Mouse (Mus musculus): ENCODE data around the gene Sdhaf1.

Gene Sdhaf1

GRCm38 (mm10) chr7:30323795-30324194, at the start of gene Sdhaf1:
Gene Sdhaf1, minus strand, starts transcription at chr7:30323895.
- DNase-seq, result no peak

GRCm38 (mm10) chr7:30367466-30367865, 43.8 kb upstream of the Sdhaf1 start:
- DNase-seq, result no peak

DNA sequence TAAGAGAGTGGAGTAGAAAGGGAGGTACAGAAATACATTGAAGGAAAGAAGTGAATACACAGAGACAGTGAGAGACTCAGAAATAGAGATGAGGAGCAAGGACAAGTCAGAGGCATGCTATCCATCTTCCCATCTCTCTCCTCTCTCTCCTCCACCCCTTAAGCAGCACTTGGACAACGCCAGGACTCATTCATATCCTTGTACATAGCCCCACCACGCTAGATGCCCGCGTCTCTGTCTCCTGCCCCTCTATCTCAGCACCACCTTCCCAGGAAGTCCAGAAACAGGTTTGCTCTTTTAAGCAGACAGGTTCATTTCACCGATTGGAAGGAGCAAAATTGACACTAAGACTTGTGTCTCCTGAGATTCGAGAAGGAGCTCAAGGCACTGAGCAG, 39.6 kb upstream of the Sdhaf1 start:
- peak in 1 of 2 experiments; percentile 36 for DNase-seq

DNA sequence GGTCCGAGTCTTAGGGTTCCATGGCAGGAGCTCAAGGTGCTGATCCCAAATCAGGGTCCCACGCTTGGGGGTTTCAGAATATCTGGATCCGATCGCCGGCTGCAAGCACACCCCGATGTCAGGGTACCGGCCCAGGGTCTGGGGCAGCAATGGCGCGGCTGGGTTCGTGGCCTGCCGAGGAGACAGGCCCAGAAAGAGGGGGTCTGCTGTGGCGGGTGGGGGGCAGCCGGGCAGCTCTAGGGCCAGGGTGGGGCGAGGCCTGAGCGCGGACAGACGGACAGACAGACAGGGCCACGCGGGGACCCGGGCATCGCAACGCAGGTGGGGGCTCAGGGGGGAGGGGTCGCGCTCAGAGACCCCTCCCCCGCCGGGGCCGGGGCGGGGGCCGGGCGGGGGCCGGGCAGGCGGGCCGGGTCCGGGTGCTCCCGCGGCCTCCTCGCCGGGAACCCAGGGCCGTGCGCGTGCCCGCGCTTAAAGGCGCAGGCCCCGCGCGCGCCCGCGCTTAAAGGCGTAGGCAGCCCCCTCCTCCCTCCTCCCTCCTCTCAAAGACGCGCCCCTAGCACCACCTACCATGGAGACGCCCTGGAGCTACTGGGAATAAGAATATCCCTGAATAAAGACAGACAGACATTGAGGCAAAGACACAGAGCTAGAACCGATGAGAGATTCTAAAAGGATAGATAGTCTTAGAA, 39.1 kb upstream of the Sdhaf1 start, which contains the start of gene Lrfn3:
Gene Lrfn3, minus strand, starts transcription at position 121 of the 692 bp plus-strand sequence.
- peak; percentile 89 to 91 for DNase-seq

- DNase-seq, result no peak
Observed at GRCm38 (mm10) chr7:30360028-30360427, 36.3 kb upstream of the Sdhaf1 start.

DNA sequence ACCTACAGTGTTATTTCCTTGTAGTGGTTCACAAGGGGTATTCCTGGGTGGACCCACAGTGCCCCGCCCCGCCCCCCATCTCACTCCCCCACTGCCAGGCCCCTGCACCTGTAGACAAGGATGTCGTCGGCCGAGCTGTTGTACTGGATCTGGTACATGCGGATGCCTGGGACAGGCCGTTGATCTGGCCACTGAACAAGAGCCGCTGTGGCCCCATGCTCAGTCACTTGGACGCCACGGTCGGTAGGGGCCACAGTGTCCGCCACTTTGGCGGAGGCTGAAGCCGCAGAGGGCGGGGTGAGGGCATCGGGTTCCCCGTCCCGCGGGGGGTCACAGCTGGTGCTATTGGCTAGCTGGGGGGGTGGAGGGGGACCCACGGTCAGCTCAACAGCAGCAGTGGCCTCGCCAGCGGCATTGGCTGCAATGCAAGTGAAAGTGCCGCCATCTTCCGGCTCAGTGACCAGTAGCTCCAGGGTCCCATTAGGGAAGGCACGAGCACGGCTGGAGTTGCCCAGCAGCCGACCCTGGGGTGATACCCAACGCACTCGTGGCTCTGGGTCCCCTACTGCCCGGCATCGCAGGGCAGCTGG, 35.7 kb upstream of the Sdhaf1 start:
- peak in 1 of 2 experiments; percentile 47 for DNase-seq

- no peak for DNase-seq
Observed at GRCm38 (mm10) chr7:30358378-30359186, 34.9 kb upstream of the Sdhaf1 start.

- DNase-seq, result no peak
Observed at GRCm38 (mm10) chr7:30354059-30354458, 30.4 kb upstream of the Sdhaf1 start.

GRCm38 (mm10) chr7:30353279-30353822, 29.7 kb upstream of the Sdhaf1 start:
- peak; percentile 84 to 91 for DNase-seq

DNA sequence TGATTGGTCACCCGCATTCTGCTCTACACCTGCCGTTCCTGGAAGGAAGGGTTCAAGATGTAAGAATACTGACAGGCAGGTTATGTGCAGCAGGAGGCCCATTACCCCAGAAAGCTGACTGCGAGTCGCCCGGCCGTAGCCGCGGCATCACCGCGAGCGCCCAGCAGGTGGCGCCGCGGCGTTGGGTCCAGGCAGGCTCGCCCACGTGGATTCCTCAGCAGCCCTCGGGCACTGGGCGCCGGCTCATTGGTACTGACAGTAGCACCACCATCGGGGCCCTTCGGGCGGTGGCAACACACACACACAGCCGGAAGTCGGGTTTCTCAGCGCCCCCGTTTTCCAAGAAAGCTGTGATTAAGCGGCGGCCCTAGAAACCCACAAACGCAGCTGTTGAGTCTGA, 24.1 kb upstream of the Sdhaf1 start:
- DNase-seq, result peak; percentile 88 to 90

GRCm38 (mm10) chr7:30346635-30347379, 23.1 kb upstream of the Sdhaf1 start:
- DNase-seq, result peak in 1 of 2 experiments; percentile 29

DNA sequence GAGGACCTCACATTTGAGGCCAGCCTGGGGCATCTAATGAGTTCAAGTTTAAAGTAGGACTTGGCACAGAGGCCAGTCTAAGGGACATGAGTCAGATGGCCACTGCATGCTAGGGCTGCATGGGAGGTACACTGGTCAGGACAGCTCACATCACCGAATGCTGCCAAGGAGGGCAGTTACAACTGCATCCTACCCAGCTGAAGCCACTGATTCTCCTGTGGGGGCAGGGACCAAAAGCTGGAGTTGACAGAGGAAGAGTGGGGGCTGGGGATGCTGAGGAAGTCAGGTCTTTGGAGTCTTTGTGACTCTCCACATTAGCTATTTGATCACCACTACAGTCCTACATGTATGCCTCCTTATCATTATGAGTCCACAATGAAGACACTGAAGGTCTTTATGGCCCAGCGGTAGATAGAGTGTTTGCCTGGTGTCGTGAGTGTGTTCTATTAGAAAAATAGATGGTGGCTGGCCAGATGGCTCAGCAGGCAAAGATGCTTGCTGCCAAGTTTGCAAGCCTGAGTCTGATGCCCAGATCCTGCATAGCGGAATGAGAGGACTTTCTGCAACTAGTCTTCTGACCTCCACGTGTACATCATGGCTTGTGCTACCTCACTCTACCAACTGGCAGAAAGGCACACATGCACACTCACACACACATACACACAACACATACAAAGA, 15.9 kb upstream of the Sdhaf1 start:
- DNase-seq, result peak; percentile 92 to 93

DNA sequence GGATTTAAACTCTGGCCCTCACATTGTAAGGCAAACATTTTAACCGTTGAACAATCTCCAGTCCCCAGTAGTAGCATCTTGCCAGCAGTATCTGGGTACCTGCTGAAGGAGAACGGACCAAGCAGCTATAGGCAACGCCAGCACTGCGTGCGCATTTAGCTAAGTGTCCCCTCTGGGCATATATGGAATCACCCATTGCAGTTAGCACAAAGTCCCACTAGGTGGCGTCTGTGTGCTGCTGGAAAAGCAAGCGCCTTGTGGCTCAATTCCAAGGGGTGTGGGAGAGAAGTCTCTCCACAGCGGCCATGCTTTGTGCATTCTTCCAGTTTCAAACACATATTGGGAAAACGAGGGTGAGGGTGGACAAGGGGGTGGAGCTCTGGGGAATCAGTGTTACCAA, 12.7 kb upstream of the Sdhaf1 start:
- peak; percentile 97 to 99 for DNase-seq

DNA sequence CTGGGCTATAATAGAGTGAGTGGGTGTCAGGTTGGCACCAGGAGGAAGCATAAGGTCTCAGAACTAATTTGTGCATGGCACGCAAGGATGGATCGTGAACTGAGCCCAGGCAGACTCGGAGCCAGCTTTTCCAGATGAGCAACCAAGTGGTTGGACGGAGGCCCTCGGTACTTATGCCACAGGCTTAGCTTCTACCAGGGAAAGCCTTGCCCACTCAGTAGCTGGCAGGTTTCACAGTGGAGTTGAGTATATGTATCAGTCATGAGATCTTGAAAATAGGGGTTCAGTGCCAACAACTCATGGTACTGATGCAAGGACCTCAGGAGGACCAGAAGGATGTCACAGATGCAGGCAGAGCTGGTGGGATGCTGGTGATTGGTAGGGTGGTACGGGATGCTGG, 12.0 kb upstream of the Sdhaf1 start:
- DNase-seq, result peak; percentile 86 to 91

DNA sequence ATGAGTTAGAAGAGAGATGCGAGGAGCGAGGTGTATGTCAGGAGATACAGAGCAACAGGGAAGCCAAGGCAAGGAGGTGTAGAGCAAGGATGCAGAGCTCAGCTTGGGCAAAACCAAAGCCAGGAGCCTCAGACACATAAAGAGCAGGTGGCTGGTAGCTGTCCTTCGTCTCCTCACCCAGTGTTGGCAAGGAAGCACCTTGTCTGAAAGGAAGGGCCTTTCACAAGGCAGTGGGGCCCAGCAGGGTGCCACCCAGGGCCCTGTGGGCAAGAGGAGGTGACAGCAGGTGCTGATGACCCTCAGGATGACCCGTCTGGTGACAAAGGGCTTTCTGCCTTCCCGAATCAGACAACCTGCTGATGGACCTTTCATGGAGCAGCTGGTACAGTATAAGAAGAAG, 10.9 kb upstream of the Sdhaf1 start:
- DNase-seq, result peak; percentile 73 to 78

DNA sequence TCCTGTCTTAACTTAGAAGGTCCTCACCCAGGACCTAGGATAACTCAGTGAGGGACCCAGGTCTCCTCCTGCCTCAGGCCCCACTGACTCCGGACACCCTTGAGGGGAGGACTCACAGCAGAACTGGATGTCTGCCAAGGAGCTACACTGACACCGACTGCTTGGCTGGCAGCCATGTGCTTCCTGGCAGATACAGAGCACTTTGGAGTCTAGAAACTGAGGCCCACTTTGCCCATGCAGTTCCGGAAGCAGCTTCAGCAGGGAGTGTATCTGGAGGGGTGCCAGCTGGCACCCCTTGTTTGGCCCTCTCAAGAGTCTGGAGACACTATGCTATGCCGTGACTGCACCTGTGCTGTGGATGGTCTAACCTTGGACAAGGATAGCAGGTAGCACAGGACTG, 9.7 kb upstream of the Sdhaf1 start:
- peak; percentile 93 to 96 for DNase-seq

- DNase-seq, result peak; percentile 53 to 59
Observed at GRCm38 (mm10) chr7:30332622-30333259, 9.0 kb upstream of the Sdhaf1 start.

GRCm38 (mm10) chr7:30331887-30332286, 8.2 kb upstream of the Sdhaf1 start:
- DNase-seq, result peak; percentile 97 to 98

DNA sequence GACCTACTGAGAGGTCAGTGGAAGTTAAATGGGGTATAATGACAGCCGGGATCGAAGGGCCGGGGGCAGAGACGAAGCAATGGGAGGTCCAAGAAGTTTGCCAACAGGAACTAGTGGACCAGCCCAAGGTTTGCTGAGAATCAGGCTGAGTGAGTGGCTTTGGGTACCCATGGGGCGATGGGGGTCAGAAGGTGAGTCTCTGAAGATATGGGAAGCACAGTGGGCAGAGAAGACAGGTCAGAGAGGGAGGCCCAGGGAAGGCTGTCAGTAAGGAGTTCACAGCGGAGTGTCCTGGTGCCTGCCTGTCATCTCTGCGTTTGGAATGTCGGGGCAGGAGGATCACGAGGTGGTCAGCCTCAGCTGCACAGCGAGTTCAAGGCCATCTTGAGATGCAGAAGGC, 4.7 kb upstream of the Sdhaf1 start:
- no peak for DNase-seq

DNA sequence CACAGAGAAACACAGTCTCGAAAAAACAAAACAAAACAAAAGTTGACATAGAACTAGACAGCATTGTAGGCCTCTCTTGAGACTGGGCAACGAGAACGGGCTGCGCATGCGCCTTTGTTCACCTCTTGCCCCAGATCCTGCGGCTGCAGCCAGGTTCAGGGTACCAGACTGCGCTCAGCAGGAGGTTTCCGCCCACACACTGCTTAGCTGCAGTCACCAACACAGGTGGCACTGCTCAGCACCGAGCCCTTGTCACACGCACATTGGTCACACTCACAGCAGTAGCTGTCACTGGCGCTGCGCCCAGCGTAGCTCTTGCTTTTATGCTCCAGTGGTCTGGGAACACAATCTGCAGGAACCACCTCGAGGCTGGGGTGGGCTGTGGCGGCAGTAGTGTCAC, 3.4 kb upstream of the Sdhaf1 start:
- peak; percentile 90 to 94 for DNase-seq

GRCm38 (mm10) chr7:30326427-30326826, 2.7 kb upstream of the Sdhaf1 start:
- DNase-seq, result no peak
